Mouse (Mus musculus): ENCODE measurements around the gene Syngr4. TPM values are rescaled to one million over a fixed set of nuclear protein-coding genes. Genes with fewer than 3 reads are reported as not detected.

Gene Syngr4
- total and polyA plus RNA-seq, 3 experiments: not detected

- Histone ChIP-seq H3K4me2 (ENCODE audit: insufficient read depth, low read depth, poor library complexity, severe bottlenecking) (peak within 1 kb of the TSS; percentile 4; the same call in 1 of the 2 replicates), H3K4me1 (ENCODE audit: control insufficient read depth in 1 of 2, insufficient read depth in 2 of 2) (peaks cover 0 to 63% of the 10 kb centered on the region in 2 experiments; a peak in 3 of 4 replicates), H3K79me2 (replicated peaks; ENCODE audit: control insufficient read depth, extremely low read depth, insufficient read depth, poor library complexity, severe bottlenecking) (no peaks in the 10 kb centered on the region), H3K4me3 (replicated peaks in 1 of 3; ENCODE audit: low read depth in 2 of 3, low read length in 2 of 3, poor library complexity in 1 of 3) (peak within 1 kb of the TSS; percentile 30 to 64 (median 59)), H3K9me3 (replicated peaks; ENCODE audit: low read length) (peaks cover 18% of the 10 kb centered on the region), H3K27me3 (replicated peaks) (no peaks in the 10 kb centered on the region), H3K9ac (ENCODE audit: insufficient read depth, low read depth) (no peak within 1 kb of the TSS), H3K36me3 (replicated peaks in 1 of 2; ENCODE audit: control insufficient read depth in 1 of 2, insufficient read depth in 1 of 2, low read length in 1 of 2) (peaks cover 0 to 26% of the 10 kb centered on the region in 2 experiments), H3K27ac (ENCODE audit: insufficient read depth, low read depth) (no peak within 1 kb of the TSS)
- in situ Hi-C loops (cut with MboI; ENCODE audit: low pct_ligation_motif_present, low pct_unique_long_range_greater_than_20kb, low sequenced_read_pairs): loop anchor here (10.0 kb wide), 1 partner anchor 186 kb away; no protein-coding TSS in a partner anchor
- TF ChIP-seq MAX (IDR thresholded peaks at IDR 0.05; ENCODE audit: low read length) (no peak), SIN3A (IDR thresholded peaks at IDR 0.05; ENCODE audit: low read length) (no peak), CHD1 (IDR thresholded peaks at IDR 0.05; ENCODE audit: low read depth, low read length) (no peak), HCFC1 (IDR thresholded peaks at IDR 0.05; ENCODE audit: low read depth, low read length) (no peak), E2F4 (IDR thresholded peaks at IDR 0.05; ENCODE audit: insufficient replicate concordance, low read depth, low read length) (no peak), ZKSCAN1 (IDR thresholded peaks at IDR 0.05; ENCODE audit: borderline replicate concordance, low read depth, low read length) (no peak), JUN (IDR thresholded peaks at IDR 0.05; ENCODE audit: insufficient read depth, low read depth, low read length) (no peak), TBP (conservative IDR thresholded peaks at IDR 0.05; ENCODE audit: low read depth, low read length) (no peak), MXI1 (IDR thresholded peaks at IDR 0.05; ENCODE audit: low read depth, low read length) (no peak), GABPA (IDR thresholded peaks at IDR 0.05; ENCODE audit: insufficient replicate concordance, low read depth, low read length) (no peak), ZC3H11A (IDR thresholded peaks at IDR 0.05; ENCODE audit: low read depth, low read length) (no peak), NELFE (IDR thresholded peaks at IDR 0.05; ENCODE audit: low read depth, low read length) (no peak), USF1 (IDR thresholded peaks at IDR 0.05; ENCODE audit: low read depth, low read length) (no peak)
- dilution Hi-C loops (cut with MboI; ENCODE audit: extremely low pct_ligation_motif_present, extremely low pct_unique_long_range_greater_than_20kb, low sequenced_read_pairs): no loop called here
- peak; percentile 77 for DNase-seq (ENCODE audit: extremely low read depth)
Measured at GRCm38 (mm10) chr7:45921242-45921621, 24.7 kb upstream of the Syngr4 start, which contains the start of gene Emp3. TSS of gene Emp3 (minus strand) at chr7:45921404.

DNA sequence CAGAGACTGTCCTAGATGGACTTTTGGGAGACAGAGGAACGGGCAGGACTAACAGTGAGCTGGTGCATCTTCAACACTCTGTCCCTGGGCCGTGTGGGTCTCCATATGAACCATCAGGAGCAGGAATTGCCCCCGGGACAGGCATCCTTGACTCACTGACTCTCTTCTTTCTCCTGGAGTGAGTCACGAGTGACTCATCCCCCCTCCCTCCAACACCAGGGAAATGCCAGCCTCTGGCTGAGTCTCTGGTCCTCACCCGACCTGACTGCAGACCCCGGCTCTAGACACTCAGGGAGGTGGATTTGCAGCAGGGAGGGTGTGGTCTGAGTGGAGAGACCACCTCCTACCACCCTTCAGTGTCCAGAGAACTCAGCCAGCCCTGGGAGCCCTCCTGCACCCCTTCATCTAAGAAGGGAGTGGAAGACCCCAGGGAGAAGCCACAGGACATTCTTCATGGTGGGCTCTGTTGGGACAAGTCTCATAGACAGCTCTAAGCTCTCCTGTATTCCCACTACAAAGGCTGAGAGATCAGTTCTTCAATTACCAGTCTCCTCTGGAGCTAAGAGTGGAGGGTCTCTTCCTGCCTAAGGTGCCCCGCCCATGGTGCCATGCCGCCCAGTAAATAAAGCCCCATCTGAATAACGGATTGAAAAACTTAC, 24.2 kb upstream of the Syngr4 start:
- H3K36me3 ChIP-seq (replicated peaks in 1 of 2; ENCODE audit: control insufficient read depth in 1 of 2, insufficient read depth in 1 of 2, low read length in 1 of 2): peaks cover 0 to 30% of the 10 kb centered on the region in 2 experiments
- no peaks in the 10 kb centered on the region for H3K79me2 ChIP-seq (replicated peaks; ENCODE audit: control insufficient read depth, extremely low read depth, insufficient read depth, poor library complexity, severe bottlenecking)
- H3K4me1 ChIP-seq (ENCODE audit: control insufficient read depth in 1 of 2, insufficient read depth in 2 of 2): peaks cover 2 to 68% of the 10 kb centered on the region in 2 experiments; a peak in 3 of 4 replicates
- dilution Hi-C loops (cut with MboI; ENCODE audit: extremely low pct_ligation_motif_present, extremely low pct_unique_long_range_greater_than_20kb, low sequenced_read_pairs): no loop called here
- in situ Hi-C loops (cut with MboI; ENCODE audit: low pct_ligation_motif_present, low pct_unique_long_range_greater_than_20kb, low sequenced_read_pairs): loop anchor here (10.0 kb wide), 1 partner anchor 186 kb away; no protein-coding TSS in a partner anchor
- H3K27me3 ChIP-seq (replicated peaks): no peaks in the 10 kb centered on the region
- TF ChIP-seq SIN3A (IDR thresholded peaks at IDR 0.05; ENCODE audit: low read length): no peak
- TF ChIP-seq MYC (IDR thresholded peaks at IDR 0.05; ENCODE audit: low read depth, low read length): no peak
- TF ChIP-seq HCFC1 (IDR thresholded peaks at IDR 0.05; ENCODE audit: low read depth, low read length): no peak
- TF ChIP-seq EP300 (IDR thresholded peaks at IDR 0.05; ENCODE audit: low read length): no peak
- TF ChIP-seq UBTF (IDR thresholded peaks at IDR 0.05; ENCODE audit: low read depth, low read length): no peak
- no peak for TF ChIP-seq MAX (IDR thresholded peaks at IDR 0.05; ENCODE audit: low read length)
- no peak for TF ChIP-seq TCF12 (IDR thresholded peaks at IDR 0.05; ENCODE audit: low read depth, low read length)
- no peak for TF ChIP-seq BHLHE40 (IDR thresholded peaks at IDR 0.05; ENCODE audit: low read depth, low read length)
- TF ChIP-seq GABPA (IDR thresholded peaks at IDR 0.05; ENCODE audit: insufficient replicate concordance, low read depth, low read length): no peak
- H3K9ac ChIP-seq (ENCODE audit: insufficient read depth, low read depth): no peak overlapping the region
- H3K4me3 ChIP-seq (replicated peaks in 1 of 3; ENCODE audit: low read depth in 2 of 3, low read length in 2 of 3, poor library complexity in 1 of 3): peak overlapping the region; percentile 30 to 64 (median 59)
- peak overlapping the region; percentile 4; the same call in 1 of the 2 replicates for H3K4me2 ChIP-seq (ENCODE audit: insufficient read depth, low read depth, poor library complexity, severe bottlenecking)
- H3K27ac ChIP-seq (ENCODE audit: insufficient read depth, low read depth): no peak overlapping the region
- H3K9me3 ChIP-seq (replicated peaks; ENCODE audit: low read length): peaks cover 15% of the 10 kb centered on the region
- no peak for DNase-seq (ENCODE audit: extremely low read depth)

Measured in CH12.LX (cell line).